Mouse (Mus musculus) midbrain, embryonic 15.5 days (tissue): Measurements from ENCODE around the gene Spindoc. TPM values are rescaled to one million over a fixed set of nuclear protein-coding genes. Genes with fewer than 3 reads are reported as not detected.
"Not testable (repeated sequence)": the region's sequence is repeated elsewhere in the genome, so short reads cannot be mapped to it uniquely, and the experiment has no call there.

Source experiments
- ATAC-seq: fragments of 200-750 bp; cut with Nextera tagmentation; replicated peaks from 2 replicates; pipeline ENCODE4 v1.8.0; 2017; ENCODE audit warnings: moderate TSS enrichment
- H3K27ac ChIP-seq: fragments of 300-500 bp; sonication (generic); 2 replicates; pipeline ENCODE4 v1.5.1; 2015; ENCODE audit warnings: mild to moderate bottlenecking, inconsistent platforms
- H3K27me3 ChIP-seq: fragments of 300-500 bp; sonication (generic); replicated peaks from 2 replicates; pipeline ENCODE4 v1.6.1; 2015; ENCODE audit warnings: inconsistent platforms
- H3K36me3 ChIP-seq: fragments of 300-500 bp; sonication (generic); replicated peaks from 2 replicates; pipeline ENCODE4 v1.6.1; 2015; ENCODE audit warnings: inconsistent platforms
- H3K4me1 ChIP-seq: fragments of 300-500 bp; sonication (generic); 2 replicates; pipeline ENCODE4 v1.6.1; 2015; ENCODE audit warnings: inconsistent platforms
- H3K4me2 ChIP-seq: fragments of 300-500 bp; sonication (generic); 2 replicates; pipeline ENCODE4 v1.6.1; 2015; ENCODE audit warnings: inconsistent platforms, mild to moderate bottlenecking, moderate library complexity
- H3K4me3 ChIP-seq: fragments of 300-500 bp; sonication (generic); 2 replicates; pipeline ENCODE4 v1.5.1; 2015; ENCODE audit warnings: mild to moderate bottlenecking, inconsistent platforms
- H3K9ac ChIP-seq: fragments of 300-500 bp; sonication (generic); 2 replicates; pipeline ENCODE4 v1.6.1; 2015; ENCODE audit warnings: mild to moderate bottlenecking, inconsistent platforms
- H3K9me3 ChIP-seq: fragments of 300-500 bp; sonication (generic); 2 replicates; pipeline ENCODE4 v1.6.1; 2016; ENCODE audit warnings: inconsistent platforms
- WGBS: fragments of 180-500 bp; shearing (Covaris S2); methylation state at CpG from one replicate; pipeline ENCODE4 v1.1.7; 2015; ENCODE audit warnings: mixed read lengths; 5-methylcytosine and 5-hydroxymethylcytosine counted together
- polyA plus RNA-seq: library from polyadenylated mRNA; unstranded; fragments of >200 nt; fragmentation: Nextera tagmentation; extraction: Ambion mirVana; gene quantifications from 2 replicates; pipeline ENCODE4 v1.2.1, GENCODE M21; 2015

Spindoc gene
- polyA plus RNA-seq, 1 experiment from 2014 or later: 35.6 TPM

DNA sequence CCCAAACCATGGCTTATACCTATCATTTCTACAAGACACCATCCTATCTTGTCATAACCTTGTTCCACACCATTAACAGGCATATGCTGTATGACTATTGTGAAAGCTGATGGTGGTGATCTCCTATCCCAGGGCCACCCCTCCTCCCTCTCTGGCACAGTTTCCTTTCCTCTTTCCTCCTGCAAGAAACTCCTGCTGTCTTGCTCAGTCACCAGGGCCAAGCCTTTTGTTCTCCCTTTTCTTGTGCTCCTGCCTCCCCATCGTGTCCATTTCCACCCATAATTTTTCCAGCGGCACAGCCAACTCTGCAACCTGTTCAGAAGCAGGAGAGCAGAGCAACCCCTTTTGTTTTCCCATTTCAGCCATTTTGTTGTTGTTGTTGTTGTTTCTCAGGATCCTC, 3.2 kb upstream of the Spindoc start:
- 31% methylated on average over 2 of the region's 2 CpGs for WGBS
- no peak overlapping the region for H3K4me2 ChIP-seq
- H3K4me3 ChIP-seq: no peak overlapping the region
- H3K27ac ChIP-seq: no peak overlapping the region
- H3K9ac ChIP-seq: no peak overlapping the region
- H3K27me3 ChIP-seq: no peaks in the 10 kb centered on the region
- H3K9me3 ChIP-seq: peaks cover 4% of the 10 kb centered on the region; the same call in 1 of the 2 replicates
- no peaks in the 10 kb centered on the region for H3K36me3 ChIP-seq
- no peak for ATAC-seq
- peaks cover 22% of the 10 kb centered on the region for H3K4me1 ChIP-seq

DNA sequence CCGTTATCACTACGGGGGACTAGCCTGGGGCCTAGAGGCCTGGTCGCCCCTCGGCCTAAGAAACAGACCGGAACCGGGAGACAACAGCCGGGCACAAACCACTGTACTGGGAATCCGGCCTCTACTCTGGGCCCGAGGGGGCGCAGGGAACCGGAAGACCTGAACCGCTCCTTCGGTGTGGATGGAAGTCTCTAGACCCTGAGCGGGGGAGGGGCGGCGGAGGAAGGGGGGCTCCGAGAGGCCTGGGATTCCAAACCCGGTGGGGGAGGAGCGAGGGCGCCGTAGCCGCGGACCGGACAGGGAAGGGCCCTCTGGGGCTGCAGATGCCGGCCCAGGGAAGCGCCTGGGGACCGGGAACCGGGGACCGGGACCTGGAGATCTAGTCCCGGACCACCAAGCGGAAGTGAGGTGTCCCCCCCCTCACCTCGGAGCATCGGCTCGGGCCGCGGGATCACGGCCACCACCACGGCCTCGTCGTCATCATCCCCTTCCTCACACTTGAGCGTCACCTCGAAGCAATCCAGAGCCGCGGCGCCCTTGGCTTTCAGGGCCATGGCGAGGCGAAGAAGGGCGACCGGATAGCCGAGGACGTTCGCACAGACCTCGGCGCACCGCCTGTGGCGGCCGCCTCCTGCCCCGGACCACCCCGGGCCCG, 419 bp downstream of the Spindoc start:
- H3K9ac ChIP-seq: peak overlapping the region; percentile 90
- H3K9me3 ChIP-seq: no peaks in the 10 kb centered on the region
- no peaks in the 10 kb centered on the region for H3K27me3 ChIP-seq
- H3K4me1 ChIP-seq: peaks cover 45% of the 10 kb centered on the region
- under 1% methylated on average over 55 of the region's 60 CpGs for WGBS
- peak overlapping the region; percentile 63 for H3K4me2 ChIP-seq
- peak overlapping the region; percentile 85 for H3K4me3 ChIP-seq
- peak; percentile 60 for ATAC-seq
- H3K36me3 ChIP-seq: no peaks in the 10 kb centered on the region
- peak overlapping the region; percentile 94 for H3K27ac ChIP-seq

DNA sequence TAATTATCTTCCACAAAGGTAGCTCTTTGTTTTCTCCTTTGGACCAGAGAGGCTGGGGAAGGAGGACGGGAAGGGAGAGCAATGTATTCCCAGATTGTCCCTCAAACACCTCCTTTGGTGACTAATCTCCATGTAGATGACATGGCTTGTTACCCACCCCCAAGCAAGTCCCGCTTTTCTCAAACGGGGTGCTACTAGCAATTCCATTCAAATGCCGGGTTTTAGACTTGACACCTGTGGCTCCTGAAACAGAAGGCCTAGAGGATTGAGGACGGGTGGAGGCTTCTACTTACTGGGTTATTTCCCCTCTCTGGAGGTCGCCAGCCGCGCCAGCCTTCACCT, 917 bp downstream of the Spindoc start:
- Histone ChIP-seq H3K4me1 (peaks cover 45% of the 10 kb centered on the region), H3K27ac (peak overlapping the region; percentile 94), H3K4me2 (peak overlapping the region; percentile 63), H3K9ac (peak overlapping the region; percentile 90), H3K27me3 (no peaks in the 10 kb centered on the region), H3K4me3 (peak overlapping the region; percentile 85), H3K36me3 (no peaks in the 10 kb centered on the region), H3K9me3 (no peaks in the 10 kb centered on the region)
- WGBS: 0% methylated on average over 8 of the region's 8 CpGs
- no peak for ATAC-seq

DNA sequence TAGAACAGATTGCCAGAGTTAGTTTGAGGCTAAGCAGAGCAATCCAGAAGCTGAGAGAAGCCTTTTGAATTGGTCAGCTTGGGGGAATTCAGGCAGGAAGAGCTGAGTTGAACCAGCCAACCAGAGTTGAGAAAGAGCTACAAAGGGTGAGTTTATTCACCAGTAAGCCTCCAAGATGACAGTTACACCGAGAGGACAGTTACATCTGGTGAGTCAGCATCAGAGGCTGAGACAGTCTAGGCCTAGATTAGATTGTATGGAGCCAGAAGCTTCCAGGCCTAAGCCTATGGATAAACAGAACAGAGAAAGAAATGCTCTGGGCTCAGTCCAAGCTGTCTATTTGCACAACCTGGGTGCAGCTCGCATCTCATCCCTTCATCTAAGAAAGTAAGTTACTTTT, 5.2 kb downstream of the Spindoc start:
- Histone ChIP-seq H3K9ac (no peak overlapping the region), H3K4me1 (peaks cover 31% of the 10 kb centered on the region), H3K4me3 (no peak overlapping the region), H3K9me3 (no peaks in the 10 kb centered on the region), H3K36me3 (peaks cover 21% of the 10 kb centered on the region; the same call in 1 of the 2 replicates), H3K27ac (no peak overlapping the region), H3K4me2 (no peak overlapping the region), H3K27me3 (no peaks in the 10 kb centered on the region)
- WGBS: 74% methylated on average over 2 of the region's 2 CpGs
- ATAC-seq: no peak

DNA sequence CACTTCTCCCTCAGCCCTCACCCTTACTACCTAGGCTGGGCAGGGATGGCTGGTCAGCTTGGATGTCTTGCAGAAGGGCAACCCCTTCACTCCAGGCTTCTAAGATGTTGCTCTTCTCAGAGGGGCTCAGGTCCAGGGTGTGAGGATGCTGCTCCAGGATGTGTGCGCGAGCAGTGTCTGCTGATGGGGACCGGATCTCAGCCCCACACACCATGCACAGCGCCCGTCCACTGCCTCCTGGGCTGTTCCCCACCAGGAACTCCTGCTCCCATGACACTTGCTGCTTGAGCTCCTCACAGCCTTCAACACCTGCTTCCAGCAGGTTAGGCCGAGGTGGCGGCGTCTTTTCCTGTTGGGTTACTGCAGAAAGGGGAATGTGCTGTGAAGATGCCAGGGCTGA, 8.3 kb downstream of the Spindoc start:
- no peaks in the 10 kb centered on the region for H3K9me3 ChIP-seq
- peaks cover 8% of the 10 kb centered on the region for H3K4me1 ChIP-seq
- H3K27ac ChIP-seq: no peak overlapping the region
- 97% methylated on average over 8 of the region's 8 CpGs for WGBS
- H3K27me3 ChIP-seq: no peaks in the 10 kb centered on the region
- H3K36me3 ChIP-seq: peaks cover 42% of the 10 kb centered on the region
- no peak overlapping the region for H3K9ac ChIP-seq
- H3K4me3 ChIP-seq: no peak overlapping the region
- H3K4me2 ChIP-seq: no peak overlapping the region
- no peak for ATAC-seq

DNA sequence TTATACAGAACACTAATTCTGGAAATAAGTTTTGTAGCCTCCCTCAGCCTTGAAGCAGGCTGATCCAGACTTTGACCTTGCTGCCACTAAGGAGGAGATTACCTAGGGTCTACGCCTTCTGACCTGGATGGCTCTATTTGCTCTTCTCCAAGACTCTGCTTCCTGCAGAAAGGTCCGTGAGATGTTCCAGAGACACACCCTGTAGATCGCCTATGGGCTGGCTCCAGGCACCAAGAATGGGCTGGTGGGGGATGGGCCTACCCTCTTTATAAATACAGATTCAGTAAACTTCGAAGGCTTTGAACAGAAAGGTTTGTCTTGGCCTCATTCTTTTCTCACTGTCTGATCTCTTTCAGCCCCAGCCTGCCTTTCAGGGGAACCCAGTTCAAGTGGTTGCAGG, 13.3 kb downstream of the Spindoc start:
- not testable (repeated sequence) for H3K9me3 ChIP-seq, H3K27me3 ChIP-seq, H3K4me2 ChIP-seq, ATAC-seq, H3K9ac ChIP-seq, H3K4me3 ChIP-seq, H3K27ac ChIP-seq, H3K4me1 ChIP-seq
- H3K36me3 ChIP-seq: peaks cover 44% of the 10 kb centered on the region
- 92% methylated on average over 4 of the region's 4 CpGs for WGBS

DNA sequence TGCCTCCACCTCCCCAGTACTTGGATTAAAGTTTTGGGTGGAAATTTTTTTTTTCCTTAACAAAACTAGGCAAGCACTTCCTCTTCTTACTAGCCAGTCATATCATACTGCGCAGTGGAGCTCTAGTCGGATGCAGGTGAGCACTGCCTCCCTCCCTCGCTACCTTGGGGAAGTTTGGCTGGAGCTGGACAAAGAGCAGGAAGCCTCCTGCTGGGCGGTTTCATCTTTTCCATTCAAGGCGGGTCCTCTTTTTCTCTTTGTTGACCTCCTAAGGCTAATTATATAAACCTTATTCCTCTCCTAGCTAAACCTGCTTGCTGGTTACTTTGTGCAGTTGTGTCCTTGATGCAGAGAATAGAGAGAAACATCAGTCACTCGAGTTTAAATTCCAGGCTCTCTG, 29.2 kb downstream of the Spindoc start:
- H3K27ac ChIP-seq: no peak overlapping the region
- H3K4me3 ChIP-seq: no peak overlapping the region
- no peak for ATAC-seq
- no peaks in the 10 kb centered on the region for H3K9me3 ChIP-seq
- no peaks in the 10 kb centered on the region for H3K27me3 ChIP-seq
- H3K4me2 ChIP-seq: no peak overlapping the region
- no peaks in the 10 kb centered on the region for H3K4me1 ChIP-seq
- peaks cover 11% of the 10 kb centered on the region; the same call in 1 of the 2 replicates for H3K36me3 ChIP-seq
- 46% methylated on average over 6 of the region's 6 CpGs for WGBS
- H3K9ac ChIP-seq: no peak overlapping the region

DNA sequence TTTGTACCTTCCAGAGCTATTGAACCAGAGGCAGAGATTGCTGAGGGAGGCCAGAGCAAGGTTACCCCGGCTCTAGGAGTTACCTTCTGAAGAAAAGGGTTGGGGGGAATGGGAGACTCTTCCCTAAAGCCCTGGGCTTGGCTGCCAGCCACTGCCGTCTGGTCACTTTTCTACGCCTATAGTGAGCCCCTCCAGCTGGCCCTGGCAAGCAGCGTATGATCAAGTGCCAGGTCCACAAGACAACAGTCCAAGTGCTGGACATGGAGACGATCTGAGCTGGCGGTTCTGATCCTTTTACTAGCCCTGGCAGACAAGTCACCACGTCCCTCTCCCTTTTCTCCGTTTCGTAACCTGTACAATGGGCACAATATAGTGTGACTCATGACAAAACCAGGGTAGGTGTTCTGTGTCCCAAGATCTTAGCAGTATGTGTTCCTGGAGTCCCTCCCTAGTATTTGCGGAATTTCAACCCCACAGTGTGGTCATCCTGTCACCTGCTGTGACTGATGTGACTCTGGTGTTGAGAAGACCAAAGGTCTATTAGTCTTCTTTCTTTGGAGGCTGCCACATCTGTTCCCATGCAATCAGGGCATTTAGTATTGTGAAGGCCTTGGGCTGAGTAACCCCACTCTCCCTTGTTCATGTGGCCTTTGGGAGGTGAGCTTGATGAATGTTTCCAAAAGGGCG, 29.8 kb downstream of the Spindoc start:
- Histone ChIP-seq H3K27me3 (no peaks in the 10 kb centered on the region), H3K9ac (no peak overlapping the region), H3K27ac (no peak overlapping the region), H3K9me3 (no peaks in the 10 kb centered on the region), H3K4me2 (no peak overlapping the region), H3K4me1 (no peaks in the 10 kb centered on the region), H3K4me3 (no peak overlapping the region), H3K36me3 (peaks cover 8% of the 10 kb centered on the region; the same call in 1 of the 2 replicates)
- no peak for ATAC-seq
- 76% methylated on average over 11 of the region's 11 CpGs for WGBS

DNA sequence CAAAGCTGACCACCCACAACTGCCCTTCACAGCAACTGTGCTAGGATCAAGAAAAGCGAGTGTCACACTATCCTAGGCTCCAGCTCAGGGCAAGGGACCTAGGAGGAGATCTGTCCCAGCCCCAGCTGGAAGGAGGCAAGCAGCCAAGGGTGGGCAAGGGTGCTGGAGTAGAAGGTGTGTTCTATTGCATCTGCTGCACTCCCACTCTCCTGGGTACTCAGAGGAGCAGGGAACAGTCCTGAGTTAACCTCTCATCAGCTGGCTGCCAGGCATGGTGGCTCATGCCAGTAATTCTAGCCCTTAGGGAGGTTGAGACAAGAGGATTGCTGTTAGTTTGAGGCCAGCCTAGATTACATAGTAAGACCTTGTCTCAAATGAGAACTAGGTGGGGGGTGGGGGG, 32.8 kb downstream of the Spindoc start:
- H3K27ac ChIP-seq: no peak overlapping the region
- H3K4me1 ChIP-seq: peaks cover 3% of the 10 kb centered on the region; the same call in 1 of the 2 replicates
- no peak for ATAC-seq
- H3K27me3 ChIP-seq: no peaks in the 10 kb centered on the region
- H3K9ac ChIP-seq: no peak overlapping the region
- no peaks in the 10 kb centered on the region for H3K9me3 ChIP-seq
- H3K36me3 ChIP-seq: no peaks in the 10 kb centered on the region; the same call in 1 of the 2 replicates
- H3K4me3 ChIP-seq: no peak overlapping the region
- H3K4me2 ChIP-seq: no peak overlapping the region
- WGBS: 50% methylated on average over 1 of the region's 1 CpGs

DNA sequence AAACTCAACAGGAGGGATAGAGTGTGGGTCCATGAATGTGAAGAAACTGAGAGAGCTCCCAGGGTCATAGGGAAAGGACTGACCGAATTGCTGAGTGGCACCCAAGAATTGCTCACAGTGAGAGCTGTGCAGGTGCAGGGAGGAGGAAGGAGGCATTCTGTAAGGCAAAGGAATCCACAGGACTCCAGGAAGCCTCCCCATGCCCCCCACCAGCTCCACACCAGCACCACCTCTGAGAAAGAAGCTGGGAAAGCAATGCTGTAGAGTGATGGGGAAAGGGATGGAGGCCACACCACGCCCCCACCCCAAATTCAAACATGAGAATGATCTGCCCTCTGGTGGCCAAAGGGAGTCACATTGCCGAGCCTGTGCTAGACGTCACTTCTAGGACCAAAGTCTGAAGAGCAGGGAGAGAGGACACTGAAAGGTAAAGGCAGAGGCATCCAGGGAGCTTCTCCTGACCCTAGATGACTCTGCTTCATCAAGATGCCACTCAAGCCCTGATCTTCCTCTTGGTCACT, 37.5 kb downstream of the Spindoc start:
- Histone ChIP-seq H3K4me3 (no peak overlapping the region), H3K4me2 (no peak overlapping the region), H3K9ac (no peak overlapping the region), H3K27ac (no peak overlapping the region), H3K36me3 (no peaks in the 10 kb centered on the region), H3K27me3 (no peaks in the 10 kb centered on the region), H3K9me3 (no peaks in the 10 kb centered on the region), H3K4me1 (peaks cover 12% of the 10 kb centered on the region)
- ATAC-seq: no peak
- 24% methylated on average over 4 of the region's 4 CpGs for WGBS

DNA sequence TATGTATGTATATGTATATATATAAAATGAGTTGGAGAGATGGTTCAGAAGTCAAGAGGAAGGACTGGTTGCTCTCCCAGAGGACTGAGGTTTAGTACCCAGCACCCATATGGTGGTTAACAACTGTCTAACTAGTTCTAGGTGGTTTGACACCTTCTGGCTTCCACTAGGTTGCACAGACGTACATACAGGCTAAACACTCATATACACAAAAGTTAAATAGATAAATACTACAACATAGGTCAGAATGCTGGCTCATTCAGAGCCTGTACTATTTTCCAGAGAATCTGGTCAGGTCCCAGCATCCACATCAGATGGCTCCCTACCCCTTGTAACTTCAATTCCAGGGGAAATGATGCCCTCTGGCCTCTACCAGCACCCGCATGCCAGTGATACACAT, 40.1 kb downstream of the Spindoc start:
- 78% methylated on average over 2 of the region's 2 CpGs for WGBS
- H3K4me3 ChIP-seq: no peak overlapping the region
- no peak overlapping the region for H3K4me2 ChIP-seq
- no peaks in the 10 kb centered on the region for H3K36me3 ChIP-seq
- H3K9ac ChIP-seq: no peak overlapping the region
- H3K4me1 ChIP-seq: peaks cover 39% of the 10 kb centered on the region
- no peak overlapping the region for H3K27ac ChIP-seq
- H3K9me3 ChIP-seq: no peaks in the 10 kb centered on the region
- H3K27me3 ChIP-seq: no peaks in the 10 kb centered on the region
- ATAC-seq: no peak

DNA sequence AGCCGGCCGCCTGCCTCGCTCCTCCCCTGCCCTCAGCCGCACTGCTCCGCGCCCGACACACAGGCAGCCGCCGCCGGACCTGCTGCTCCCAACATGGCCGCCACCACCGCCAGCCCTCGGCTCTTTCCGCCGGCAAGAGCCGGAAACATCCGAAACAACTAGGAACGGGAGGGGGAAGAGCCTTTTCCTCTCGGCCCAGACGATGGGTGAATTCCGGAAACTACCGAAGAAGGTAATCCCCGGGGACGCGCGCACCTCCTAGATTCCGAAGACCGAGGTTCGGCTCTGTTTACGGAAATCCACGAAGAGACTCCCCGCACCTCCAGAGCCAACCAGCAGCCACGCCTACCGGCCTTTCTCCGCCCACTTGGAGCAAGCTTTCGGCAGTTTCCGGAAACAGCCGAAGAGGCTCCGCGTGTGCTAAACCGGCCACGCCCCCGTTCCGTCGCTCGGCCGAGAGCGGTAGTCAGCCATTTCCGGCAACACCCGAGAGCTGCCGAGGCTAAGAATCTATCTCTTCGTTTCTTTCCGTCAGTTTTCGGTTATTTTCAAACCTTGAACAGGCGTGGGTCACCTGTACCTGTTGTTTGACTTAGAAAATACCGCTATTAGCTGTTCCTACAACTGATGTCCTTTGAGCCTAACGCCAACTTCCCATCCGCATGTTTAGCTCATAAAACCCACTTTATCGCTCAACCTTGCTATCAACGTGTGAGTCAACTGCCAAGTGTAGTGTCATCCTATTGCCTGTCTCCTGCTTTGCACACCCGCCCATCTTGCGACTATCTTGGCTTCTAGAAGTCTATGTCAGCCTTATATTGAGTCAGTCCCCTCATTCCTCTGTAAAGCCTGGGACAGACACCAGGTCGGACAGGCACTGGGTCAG, 41.0 kb downstream of the Spindoc start, which contains the start of gene Mark2:
Mark2 (minus strand) TSS at position 349 of the 886 bp plus-strand sequence.
- ATAC-seq: peak; percentile 94
- H3K36me3 ChIP-seq: no peaks in the 10 kb centered on the region
- peak within 1 kb of the TSS; percentile 91 for H3K4me2 ChIP-seq
- peak within 1 kb of the TSS; percentile 88 for H3K27ac ChIP-seq
- WGBS: 3% methylated on average over 60 of the region's 63 CpGs
- H3K9me3 ChIP-seq: no peaks in the 10 kb centered on the region
- peak within 1 kb of the TSS; percentile 87 for H3K9ac ChIP-seq
- no peaks in the 10 kb centered on the region for H3K27me3 ChIP-seq
- H3K4me3 ChIP-seq: peak within 1 kb of the TSS; percentile 75
- H3K4me1 ChIP-seq: peaks cover 47% of the 10 kb centered on the region
